Mouse (Mus musculus) yolk sac, embryonic 10.5 days (tissue): ENCODE data around the gene Cwf19l1.

Experiments used
- DNase-seq: peaks from one replicate; pipeline ENCODE4 v3.0.0-alpha.2; 2017; ENCODE audit warnings: low spot score

Cwf19l1 gene

DNA sequence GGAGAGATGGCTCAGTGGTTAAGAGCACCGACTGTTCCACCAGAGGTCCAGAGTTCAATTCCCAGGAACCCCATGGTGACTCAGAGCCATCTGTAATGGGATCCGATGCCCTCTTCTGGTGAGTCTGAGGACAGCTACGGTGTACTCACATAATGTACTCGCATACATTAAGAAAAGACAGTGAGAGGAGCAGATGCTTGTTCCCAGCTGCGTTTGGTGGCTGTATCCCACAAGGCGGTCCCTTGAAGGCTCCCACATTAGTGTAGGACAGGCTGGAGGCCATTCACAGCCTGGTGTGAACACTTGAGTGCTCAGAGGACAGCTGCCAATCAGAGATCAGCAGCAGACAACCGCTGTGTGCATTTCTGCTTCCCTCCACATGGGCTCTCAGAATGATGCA lies 24.0 kb downstream of the Cwf19l1 start:
- peak; percentile 20 for DNase-seq

DNA sequence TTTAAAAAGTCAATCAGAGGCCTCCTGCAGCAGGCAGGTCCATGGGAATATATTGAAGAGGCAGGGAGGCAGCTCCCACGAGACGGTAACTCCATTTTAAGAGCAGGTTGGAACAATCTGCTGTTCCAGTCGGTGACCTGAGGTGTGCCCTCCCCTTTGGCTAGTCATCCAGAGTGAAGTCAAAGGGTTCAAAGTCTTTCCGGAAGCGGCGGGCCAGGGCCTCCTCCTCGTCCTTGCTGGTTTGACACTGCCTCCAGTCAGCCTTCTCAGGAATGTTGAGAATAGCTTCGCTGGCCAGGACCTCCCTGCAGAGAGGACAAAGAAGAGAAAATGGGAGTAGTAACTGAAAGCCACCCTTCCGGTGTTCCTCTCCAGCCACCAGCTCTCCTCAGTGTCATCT lies 25.3 kb downstream of the Cwf19l1 start:
- DNase-seq = peak; percentile 85

DNA sequence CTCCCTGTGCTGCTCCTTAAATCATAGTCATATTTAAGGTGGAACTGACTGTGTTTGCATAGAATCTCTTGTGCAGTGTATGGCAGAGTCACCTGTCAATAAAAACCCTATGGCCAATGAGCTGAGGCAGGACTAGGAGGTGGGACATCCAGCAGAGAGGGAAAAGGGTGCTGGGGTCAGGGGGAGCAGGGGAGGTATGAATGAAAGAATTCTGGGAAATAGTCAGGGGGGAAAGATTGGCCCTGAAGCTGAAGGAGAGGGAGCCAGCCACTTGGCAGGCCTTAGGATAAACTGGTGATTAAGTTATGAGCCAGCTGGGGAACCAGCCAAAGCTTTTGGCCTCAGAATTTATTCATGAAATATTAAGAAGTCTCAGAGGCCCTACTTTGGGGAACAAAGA lies 26.7 kb downstream of the Cwf19l1 start:
- no peak for DNase-seq

DNA sequence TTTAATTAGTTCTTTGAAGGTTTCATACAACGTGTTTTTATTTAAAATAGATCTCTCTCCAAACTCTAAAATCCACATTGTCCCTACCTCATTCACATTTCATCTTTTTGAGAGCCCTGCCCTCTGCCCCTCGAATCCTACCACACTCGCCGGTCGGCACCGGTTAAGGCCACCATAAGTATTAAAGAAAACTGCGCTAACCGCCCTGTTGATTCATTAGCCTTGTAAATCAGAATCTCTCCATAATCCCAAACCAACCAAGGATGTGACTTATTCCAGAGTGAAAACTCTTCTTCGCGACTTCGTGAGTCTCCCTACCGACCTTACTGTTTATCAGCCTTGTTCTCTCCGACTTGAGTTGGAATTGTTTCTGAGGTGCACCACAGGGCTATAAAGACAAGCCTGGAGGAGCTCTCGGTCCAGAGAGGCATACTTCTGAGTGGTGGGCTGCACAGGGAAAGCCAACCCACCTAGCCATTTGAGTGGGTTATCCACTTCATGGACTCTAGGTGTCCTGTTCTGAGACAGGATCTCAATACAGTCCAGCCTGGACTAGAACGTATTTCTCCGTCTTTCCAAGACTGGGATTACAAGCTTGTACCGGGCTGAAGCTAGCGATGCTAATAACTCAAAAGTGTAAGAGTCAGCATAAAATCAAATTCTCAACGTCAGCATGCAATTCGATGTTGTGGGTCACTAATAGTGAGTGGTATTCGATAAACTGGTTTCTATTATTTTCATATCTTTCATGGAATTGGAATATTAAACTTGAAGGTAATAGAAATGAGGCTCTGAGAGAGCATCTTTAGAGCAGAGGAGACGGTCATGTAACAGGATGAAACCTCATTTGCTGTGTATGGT lies 27.8 kb downstream of the Cwf19l1 start:
- DNase-seq = no peak

DNA sequence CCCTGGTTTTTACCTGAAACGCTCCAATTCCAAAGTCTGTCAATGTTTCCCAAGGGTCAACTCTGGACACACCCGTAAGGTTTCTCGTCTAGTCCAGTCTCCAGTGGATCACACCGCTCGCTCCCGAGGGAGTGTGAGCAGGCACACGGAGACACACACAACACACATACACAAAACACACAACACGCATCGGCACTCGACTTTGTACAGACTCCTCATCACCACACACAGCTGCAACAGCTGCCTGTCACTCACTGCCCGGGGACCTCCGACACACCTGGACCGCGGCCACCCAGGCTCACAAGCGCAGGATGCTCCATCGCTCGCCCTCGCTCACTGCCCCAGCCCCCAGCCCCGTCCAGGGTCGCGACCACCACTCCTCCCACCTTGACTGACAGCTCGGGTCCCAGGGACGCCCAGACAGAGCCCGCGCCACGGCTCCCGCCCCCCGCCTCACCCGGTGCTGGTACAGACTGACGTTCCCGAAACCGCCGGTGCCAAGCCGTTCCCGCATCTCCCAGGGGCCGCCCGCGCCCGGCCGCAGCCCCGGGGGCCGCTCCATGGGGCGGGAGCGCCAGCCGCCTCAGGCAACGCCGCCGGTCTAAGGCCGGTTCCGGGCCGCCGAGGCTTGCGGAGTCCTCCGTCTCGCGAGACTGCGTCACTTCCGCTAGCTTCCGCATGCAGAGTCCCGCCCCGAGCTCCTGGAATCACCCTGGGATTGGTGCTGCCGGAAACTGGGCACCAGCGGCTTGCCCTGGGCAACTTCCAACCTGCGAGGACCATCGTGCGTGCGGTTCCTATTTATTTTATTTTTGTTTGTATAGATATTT lies 28.6 kb downstream of the Cwf19l1 start, which contains the start of gene Chuk:
Gene Chuk, minus strand, starts transcription at position 650 of the 830 bp plus-strand sequence.
- DNase-seq = peak; percentile 92

DNA sequence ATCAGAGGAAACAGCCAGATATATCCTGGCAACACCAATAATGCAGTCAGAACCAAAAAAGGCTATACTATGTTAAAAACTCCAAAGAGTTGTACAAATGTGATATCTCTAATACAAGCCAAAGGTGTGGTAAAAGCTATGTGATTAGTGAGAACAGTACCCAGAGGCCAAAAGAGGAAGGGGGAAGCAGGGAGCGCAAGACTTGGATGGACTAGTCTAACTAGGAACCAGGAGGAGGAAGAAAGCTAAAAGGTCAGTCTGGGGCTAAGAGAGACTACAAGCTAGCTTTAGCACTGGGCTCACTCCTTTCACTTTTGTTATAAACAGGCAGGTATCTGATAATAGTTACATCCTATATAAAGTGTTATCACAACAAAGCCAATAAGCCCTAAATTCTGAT lies 31.3 kb downstream of the Cwf19l1 start:
- no peak for DNase-seq

DNA sequence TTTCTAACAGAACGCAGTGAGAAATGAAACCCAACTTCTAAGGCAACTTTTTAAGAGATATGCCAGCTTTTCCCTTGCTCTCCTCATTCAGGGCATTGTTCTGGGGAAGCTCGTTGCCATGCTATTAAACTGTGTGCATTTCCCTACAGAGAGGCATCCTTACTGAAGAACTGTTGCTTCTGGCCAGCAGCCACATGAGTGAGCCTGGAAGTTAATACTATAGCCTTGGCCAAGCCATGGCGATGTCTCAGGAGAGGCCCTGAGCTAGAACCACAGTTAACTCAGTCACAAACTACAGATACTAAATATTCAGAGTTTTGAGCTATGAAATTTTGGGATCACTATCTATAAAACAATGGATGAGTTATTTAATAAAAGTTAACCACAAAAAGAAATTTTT lies 32.7 kb downstream of the Cwf19l1 start:
- no peak for DNase-seq

DNA sequence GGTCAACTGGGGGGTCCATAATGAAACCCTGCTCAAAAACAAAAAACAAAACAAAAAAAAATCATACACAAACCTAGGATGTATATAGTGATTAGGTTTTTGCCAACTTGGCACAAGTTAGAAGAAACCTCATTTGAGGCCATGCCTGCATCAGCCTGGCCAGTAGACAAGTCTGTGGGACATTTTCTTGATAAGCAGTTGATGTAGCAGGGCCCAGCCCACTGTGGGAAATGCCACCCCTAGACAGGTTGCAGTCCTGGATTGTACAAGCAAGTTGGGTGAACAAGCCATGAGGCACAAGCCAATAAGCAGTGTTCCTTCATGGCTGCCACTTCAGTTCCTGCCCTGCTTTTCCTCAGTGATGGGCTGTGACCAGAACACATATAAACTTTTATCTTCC lies 34.8 kb downstream of the Cwf19l1 start:
- DNase-seq = no peak

DNA sequence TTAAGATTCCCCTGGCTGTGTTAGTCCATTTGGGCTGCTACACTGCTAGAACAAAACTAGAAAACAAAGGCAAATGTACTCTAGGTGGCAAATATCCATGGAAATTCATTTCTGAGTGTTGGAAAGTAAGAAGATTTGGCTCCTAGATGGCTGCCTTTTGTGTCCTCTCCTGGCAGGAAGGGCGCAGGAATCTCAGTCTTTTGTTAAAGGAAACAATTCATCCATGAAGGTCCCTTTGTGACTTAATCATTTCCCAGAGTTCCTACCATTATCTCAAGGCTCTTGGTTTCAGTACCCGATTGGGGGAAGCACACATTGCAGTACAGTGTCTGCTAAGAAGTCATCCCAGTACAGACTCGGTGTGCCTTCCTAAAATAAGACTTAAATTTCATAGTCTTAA lies 49.4 kb downstream of the Cwf19l1 start:
- no peak for DNase-seq

DNA sequence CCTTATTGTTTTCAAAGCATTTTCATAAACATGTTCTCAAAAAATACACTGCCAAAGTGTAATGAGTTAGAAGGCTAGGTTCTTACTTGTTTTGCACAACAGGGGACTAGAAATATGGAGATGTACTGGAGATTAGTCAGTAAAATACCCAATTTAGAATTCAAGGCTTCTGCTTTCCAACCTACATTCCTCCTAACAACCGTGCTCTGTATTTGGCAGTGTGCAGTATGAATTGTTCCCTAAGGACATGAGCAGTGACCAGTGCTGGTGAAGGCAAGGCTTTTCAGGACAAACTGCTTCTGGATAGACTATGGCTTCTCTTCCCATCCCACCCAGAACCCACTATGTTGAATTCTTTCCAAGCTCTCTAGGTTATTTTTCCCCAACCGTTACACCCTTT lies 54.8 kb downstream of the Cwf19l1 start:
- DNase-seq = no peak

DNA sequence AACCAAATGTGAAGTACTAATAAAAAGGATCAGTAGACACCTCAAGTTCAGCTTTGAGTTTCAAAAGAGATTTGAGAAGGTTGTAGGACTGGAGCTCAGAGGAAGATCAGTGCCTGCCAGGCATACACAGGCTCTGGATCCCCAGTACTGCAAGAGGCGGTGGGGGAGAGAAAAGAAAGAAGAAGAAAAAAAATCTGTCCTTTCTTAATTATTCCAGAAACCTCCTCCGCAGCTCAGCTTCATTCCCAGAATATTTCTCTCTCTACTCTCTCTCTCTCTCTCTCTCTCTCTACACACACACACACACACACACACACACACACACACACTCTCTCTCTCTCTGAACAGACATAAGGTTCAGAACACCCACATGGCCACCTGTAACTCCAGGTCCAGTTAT lies 55.7 kb downstream of the Cwf19l1 start:
- no peak for DNase-seq

DNA sequence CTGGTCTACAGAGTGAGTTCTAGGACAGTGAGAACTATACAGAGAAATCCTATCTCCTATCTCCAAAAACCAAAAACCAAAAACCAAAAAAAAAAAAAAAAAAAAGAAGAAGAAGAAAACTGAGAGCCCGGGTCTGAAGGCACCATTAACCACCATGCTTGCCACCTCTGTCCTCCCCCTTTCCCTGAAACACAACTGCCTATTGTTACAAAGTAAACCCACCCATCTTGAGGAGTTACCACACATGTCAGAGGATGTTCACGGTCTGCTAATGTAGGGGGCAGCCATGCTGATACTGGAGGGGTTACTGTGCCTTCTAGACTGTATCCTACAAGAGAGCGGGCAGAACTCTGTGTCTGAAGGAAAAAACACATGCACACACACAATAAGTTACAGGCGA lies 58.7 kb downstream of the Cwf19l1 start:
- no peak for DNase-seq

DNA sequence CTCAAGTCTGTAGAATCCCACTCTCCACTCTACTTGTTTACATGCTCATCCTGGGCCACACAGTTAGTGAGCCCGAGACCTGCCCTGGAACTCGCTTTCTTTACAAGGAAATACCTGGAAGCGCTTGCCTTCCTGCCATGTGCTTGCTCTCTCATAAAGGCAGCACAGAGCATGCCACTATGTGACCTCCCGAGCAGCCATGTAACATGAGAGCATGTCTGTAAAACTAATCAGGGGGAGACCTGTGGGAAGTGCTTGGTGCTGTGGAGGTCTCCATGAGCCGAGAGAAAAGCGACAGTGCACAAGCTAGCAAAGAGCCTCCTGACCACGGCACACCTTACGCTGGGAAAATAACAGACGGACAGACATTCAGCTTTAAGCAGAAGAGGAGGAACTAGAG lies 59.2 kb downstream of the Cwf19l1 start:
- no peak for DNase-seq

DNA sequence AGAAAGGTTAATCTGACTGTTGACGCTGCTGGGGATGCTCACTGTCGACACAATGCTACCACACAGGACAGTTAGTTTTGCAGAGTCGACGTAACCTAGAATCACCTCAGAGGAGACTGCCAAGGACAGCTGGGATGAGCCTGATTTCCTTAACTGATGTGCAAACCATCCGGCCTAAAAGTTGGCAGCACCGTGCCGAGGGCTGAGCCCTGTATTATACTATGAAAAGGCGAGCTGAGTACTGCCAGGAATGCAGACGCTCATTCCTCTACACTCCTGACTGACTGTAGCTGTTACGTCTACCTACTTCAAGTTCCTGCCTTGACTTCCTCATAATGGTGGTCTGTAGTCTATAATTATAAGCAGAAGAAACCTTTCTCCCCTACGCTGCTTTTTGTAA lies 60.7 kb downstream of the Cwf19l1 start:
- DNase-seq = no peak

DNA sequence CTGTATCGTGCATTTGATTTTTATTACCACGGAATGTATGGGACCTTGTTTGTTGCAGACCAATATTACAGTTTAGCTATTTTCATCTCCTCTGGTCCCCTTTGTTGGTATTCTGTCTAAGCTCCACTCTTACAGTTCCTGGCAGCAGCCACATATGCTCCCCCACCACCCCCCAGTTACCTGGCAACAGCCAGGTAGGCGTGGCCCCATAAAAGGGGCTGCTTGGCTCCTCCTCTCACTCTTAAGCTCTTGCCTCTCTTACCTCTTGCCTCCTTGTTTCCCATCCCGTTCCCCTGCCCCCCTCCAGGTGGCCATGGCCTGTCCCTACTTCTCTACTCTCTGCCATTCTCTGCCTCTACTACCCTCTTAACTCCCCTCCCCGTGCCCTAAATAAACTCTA lies 64.5 kb downstream of the Cwf19l1 start:
- DNase-seq = no peak

DNA sequence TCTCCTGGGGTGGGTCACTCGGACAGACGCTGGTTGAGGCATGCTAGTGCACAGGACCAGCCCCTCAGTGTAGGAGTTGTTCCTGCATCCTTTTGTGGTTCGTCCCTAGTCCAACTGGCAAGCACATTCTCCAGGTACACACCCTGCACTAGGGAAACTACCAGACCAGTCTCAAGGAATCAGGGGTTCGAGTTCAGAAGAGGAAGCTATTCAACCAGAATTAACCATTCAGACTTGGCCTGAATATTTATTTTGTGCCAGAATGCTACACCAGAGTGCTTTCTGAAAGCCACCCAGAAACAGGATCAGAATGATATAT lies 65.8 kb downstream of the Cwf19l1 start:
- DNase-seq = no peak

DNA sequence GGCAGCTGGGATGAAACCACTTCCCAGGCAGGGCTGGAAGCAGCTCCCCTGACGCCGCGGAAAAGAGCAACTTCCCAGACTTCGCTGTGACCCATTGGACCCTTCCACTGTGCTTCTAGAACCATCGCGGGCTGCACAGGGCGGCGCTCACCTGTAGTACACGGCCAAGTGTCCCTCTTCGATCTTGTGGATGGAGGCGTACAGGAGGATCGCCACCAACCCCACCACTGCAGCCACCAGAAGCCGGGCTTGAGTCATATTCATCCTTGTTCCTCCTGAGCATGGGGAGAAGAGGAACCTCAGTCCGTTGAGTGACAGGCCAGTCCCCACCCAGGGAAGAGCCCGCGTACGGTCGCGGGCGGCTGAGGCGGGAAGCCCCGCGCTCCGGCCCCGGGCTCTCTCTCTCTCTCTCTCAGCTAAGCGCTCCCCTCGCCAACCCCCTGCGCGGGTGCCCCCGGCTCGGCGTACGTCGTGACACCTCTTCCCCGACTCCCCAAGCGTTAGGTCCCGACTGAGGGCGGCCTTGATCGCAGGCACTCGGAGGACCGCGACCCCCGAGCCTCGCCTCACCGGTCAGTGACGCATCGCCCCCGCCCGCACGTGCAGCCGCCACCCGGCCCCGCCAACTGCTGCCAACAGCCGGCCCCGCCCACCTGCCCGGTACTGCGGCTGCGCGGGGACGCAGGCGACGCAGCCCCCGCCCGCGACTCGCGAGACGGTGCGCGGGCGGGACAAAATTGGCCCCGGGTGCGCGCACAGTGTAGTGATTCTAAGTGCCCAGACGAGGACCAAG lies 66.4 kb downstream of the Cwf19l1 start, which contains the start of gene Erlin1:
Gene Erlin1, minus strand, starts transcription at position 665 of the 793 bp plus-strand sequence.
- peak; percentile 88 for DNase-seq

DNA sequence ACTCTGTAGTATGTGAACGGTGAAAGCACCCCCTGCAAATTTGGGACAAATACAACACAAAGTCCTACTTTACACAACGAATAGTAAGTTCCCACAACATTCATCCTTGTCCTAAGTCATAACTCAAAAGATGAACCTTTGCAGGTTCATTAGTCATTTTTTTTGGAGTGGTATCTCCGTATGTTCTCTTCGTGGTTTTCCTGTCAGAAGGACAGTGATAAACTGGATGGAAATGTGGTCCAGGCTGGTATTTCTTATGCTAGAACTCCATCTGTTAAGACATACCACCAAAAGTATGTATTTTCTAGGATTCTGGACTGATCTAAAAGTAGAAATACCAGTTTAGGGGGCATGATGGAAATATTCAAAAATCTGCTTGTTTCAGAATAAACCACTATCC lies 67.4 kb downstream of the Cwf19l1 start:
- no peak for DNase-seq

DNA sequence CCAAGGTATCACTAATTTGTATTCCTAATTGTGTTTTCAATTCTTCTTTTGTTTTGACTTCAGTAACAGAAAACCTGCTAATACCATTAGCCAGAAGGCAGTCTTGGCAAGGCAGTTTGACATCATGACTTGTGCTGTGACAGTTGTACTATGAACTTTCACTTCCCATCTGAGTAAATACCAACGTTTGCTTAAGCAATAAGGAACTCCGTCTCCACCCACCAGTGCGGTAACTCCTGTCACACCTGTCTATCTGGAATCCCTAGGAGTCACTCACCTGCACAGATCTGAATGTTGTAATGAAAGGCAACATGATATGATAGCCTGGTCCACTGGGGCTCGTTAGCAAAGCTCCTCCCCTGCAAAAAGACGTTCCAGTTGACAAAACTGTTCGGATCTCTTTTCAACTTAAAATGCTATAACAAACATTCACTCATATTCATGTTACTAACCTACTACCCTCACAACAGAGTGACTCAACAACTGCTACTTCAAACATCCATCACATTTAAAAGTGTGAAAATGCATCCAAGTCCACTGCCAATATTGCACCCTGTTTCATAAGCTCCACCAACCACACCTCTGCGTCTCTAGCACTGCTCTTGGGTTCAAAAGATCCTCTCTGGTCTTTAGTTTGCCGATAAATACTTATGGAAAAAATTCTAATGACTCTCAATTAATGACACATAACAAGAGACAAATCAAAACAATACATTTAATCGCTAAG lies 68.2 kb downstream of the Cwf19l1 start:
- DNase-seq = peak; percentile 62

DNA sequence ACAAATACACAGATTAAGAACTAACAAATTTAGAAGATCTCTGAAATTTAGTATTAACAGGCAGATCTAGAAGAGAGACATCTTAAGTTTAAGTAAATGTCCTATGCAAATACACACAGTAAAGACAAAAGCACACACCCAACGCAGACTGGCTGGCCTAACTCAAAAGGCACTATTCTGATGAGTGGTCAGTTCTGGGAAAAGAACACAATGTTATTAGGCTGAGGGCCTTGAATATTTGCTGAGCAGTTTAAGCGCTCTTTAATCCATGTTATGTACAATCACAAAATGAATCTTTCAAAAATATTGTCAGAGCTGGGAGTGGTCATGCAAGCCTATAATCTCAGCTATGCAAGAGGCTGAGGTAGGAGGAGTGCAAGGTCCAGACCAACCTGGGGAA lies 70.9 kb downstream of the Cwf19l1 start:
- peak; percentile 48 for DNase-seq

DNA sequence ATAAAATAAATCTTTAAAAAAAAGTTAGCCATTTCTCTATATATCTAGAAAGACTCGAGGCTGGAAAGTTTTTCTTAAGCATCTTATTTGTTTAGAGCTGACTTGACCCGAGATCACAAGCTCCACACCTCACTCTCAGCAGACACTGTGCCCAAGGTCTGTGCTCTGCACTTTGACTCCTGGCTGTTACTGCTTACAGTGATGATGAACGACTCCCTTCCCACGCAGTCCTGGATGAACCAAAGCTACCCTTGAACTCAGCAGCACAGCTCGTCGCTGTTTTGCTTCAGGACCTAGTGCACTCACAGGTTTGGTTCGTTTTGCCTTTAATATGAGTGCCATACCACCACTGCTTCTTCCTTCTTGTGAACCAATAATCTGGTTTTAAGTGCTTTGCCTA lies 71.9 kb downstream of the Cwf19l1 start:
- peak; percentile 64 for DNase-seq

DNA sequence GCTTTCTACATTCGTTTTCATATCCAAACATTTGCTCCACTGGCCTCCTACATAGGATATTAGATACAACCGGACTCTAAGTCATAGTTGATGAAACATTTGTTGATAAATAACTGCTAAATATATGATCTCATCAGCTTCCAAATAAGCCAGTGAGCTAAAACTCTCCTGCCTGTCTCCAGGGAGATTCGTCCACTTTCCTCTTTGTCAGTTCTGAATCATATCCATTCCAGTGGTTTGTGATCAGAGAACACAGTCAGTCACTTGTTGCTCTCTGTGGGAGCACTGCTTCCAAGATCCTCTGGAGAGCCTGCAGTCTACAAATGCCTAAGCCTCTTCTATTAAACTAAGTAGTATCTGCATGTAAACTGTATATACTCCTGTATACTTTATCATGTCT lies 75.5 kb downstream of the Cwf19l1 start:
- no peak for DNase-seq
